Mouse (Mus musculus) kidney, postnatal 0 days (tissue): ENCODE measurements around the gene Zfp28. TPM values are rescaled to one million over a fixed set of nuclear protein-coding genes. Genes with fewer than 3 reads are reported as not detected.
"Not testable (repeated sequence)": the region's sequence is repeated elsewhere in the genome, so short reads cannot be mapped to it uniquely, and the experiment has no call there.

ENCODE experiments used
- ATAC-seq: fragments of 200-750 bp; cut with Nextera tagmentation; replicated peaks from 2 replicates; pipeline ENCODE4 v1.8.0; 2017; ENCODE audit warnings: low read depth, moderate number of reproducible peaks, moderate TSS enrichment, moderate library complexity; ENCODE audit not compliant: low FRiP score
- DNase-seq: peaks from one replicate; pipeline ENCODE4 v3.0.0-alpha.2; 2016; ENCODE audit warnings: low spot score
- H3K27ac ChIP-seq: fragments of 300-500 bp; sonication (generic); 2 replicates; pipeline ENCODE4 v1.5.1; 2014; ENCODE audit warnings: mild to moderate bottlenecking
- H3K27me3 ChIP-seq: fragments of 300-500 bp; sonication (generic); 2 replicates; pipeline ENCODE4 v1.6.1; 2014; ENCODE audit warnings: low read length, mixed read lengths; ENCODE audit not compliant: insufficient read depth
- H3K36me3 ChIP-seq: fragments of 300-500 bp; sonication (generic); 2 replicates; pipeline ENCODE4 v1.6.1; 2014; ENCODE audit warnings: low read length, mixed read lengths; ENCODE audit not compliant: insufficient read depth
- H3K4me1 ChIP-seq: fragments of 300-500 bp; sonication (generic); replicated peaks from 2 replicates; pipeline ENCODE4 v1.6.1; 2014; ENCODE audit warnings: antibody characterized with exemption, low read length, mixed read lengths; ENCODE audit not compliant: insufficient read depth
- H3K4me2 ChIP-seq: fragments of 300-500 bp; sonication (generic); 2 replicates; pipeline ENCODE4 v1.6.1; 2014; ENCODE audit warnings: mild to moderate bottlenecking, low read length, moderate library complexity, mixed read lengths
- H3K4me3 ChIP-seq: fragments of 300-500 bp; sonication (generic); replicated peaks from 2 replicates; pipeline ENCODE4 v1.5.1; 2014; ENCODE audit warnings: low read depth, low read length
- H3K9ac ChIP-seq: fragments of 300-500 bp; sonication (generic); 2 replicates; pipeline ENCODE4 v1.6.1; 2014; ENCODE audit warnings: low read depth, low read length
- H3K9me3 ChIP-seq: fragments of 300-500 bp; sonication (generic); replicated peaks from 2 replicates; pipeline ENCODE4 v1.6.1; 2016; ENCODE audit warnings: low read length, inconsistent platforms, mixed read lengths
- CTCF ChIP-seq: IDR thresholded peaks from 2 replicates; pipeline ENCODE4 v1.5.1; 2016; ENCODE audit warnings: antibody characterized with exemption, low read depth, mild to moderate bottlenecking, moderate library complexity
- WGBS: fragments of 180-500 bp; shearing (Covaris S2); extraction: QIAGEN DNeasy Blood & Tissue Kit; methylation state at CpG from one replicate; pipeline ENCODE4 v1.1.7; 2014; 5-methylcytosine and 5-hydroxymethylcytosine counted together
- polyA plus RNA-seq: library from polyadenylated mRNA; unstranded; fragments of >200 nt; fragmentation: Nextera tagmentation; extraction: Ambion mirVana; gene quantifications from 2 replicates; pipeline ENCODE4 v1.2.1, GENCODE M21; 2015

Zfp28 gene
- polyA plus RNA-seq, 1 experiment from 2014 or later = 7.4 TPM

GRCm38 (mm10) chr7:6360477-6361060 lies 22.5 kb upstream of the Zfp28 start:
- 11% methylated on average over 9 of the region's 9 CpGs for WGBS
- Histone ChIP-seq H3K9ac (no peak overlapping the region), H3K36me3 (no peaks in the 10 kb centered on the region), H3K4me3 (no peak overlapping the region), H3K4me2 (no peak overlapping the region), H3K27me3 (no peaks in the 10 kb centered on the region), H3K9me3 (no peaks in the 10 kb centered on the region), H3K4me1 (no peaks in the 10 kb centered on the region), H3K27ac (no peak overlapping the region)
- ATAC-seq (no peak), DNase-seq (no peak)
- TF ChIP-seq CTCF = no peak

GRCm38 (mm10) chr7:6361756-6362155 lies 21.3 kb upstream of the Zfp28 start:
- Histone ChIP-seq H3K27me3 (no peaks in the 10 kb centered on the region), H3K9ac (peak overlapping the region; percentile 46), H3K36me3 (no peaks in the 10 kb centered on the region), H3K9me3 (no peaks in the 10 kb centered on the region), H3K4me1 (no peaks in the 10 kb centered on the region), H3K27ac (peak overlapping the region; percentile 69), H3K4me3 (peak overlapping the region; percentile 43), H3K4me2 (peak overlapping the region; percentile 62)
- ATAC-seq (no peak), DNase-seq (no peak)
- WGBS = 23% methylated on average over 7 of the region's 7 CpGs
- no peak for TF ChIP-seq CTCF

GRCm38 (mm10) chr7:6362268-6363046 lies 20.6 kb upstream of the Zfp28 start:
- under 1% methylated on average over 38 of the region's 38 CpGs for WGBS
- peak; percentile 100 for DNase-seq
- Histone ChIP-seq H3K4me1 (no peaks in the 10 kb centered on the region), H3K4me3 (peak overlapping the region; percentile 49), H3K9me3 (no peaks in the 10 kb centered on the region), H3K36me3 (no peaks in the 10 kb centered on the region), H3K4me2 (peak overlapping the region; percentile 62), H3K9ac (peak overlapping the region; percentile 46), H3K27me3 (no peaks in the 10 kb centered on the region), H3K27ac (peak overlapping the region; percentile 69)
- TF ChIP-seq CTCF = no peak
- ATAC-seq = peak; percentile 95

GRCm38 (mm10) chr7:6363047-6363488 lies 20.0 kb upstream of the Zfp28 start, which contains the start of gene Zfp78:
Zfp78 (plus strand) TSS chr7:6363280.
- Histone ChIP-seq H3K36me3 (no peaks in the 10 kb centered on the region), H3K4me1 (no peaks in the 10 kb centered on the region), H3K9ac (peak within 1 kb of the TSS; percentile 58), H3K4me2 (peak within 1 kb of the TSS; percentile 62), H3K9me3 (no peaks in the 10 kb centered on the region), H3K4me3 (peak within 1 kb of the TSS; percentile 49), H3K27ac (peak within 1 kb of the TSS; percentile 69), H3K27me3 (no peaks in the 10 kb centered on the region)
- under 1% methylated on average over 23 of the region's 23 CpGs for WGBS
- DNase-seq (peak; percentile 96), ATAC-seq (peak; percentile 84)
- TF ChIP-seq CTCF = peak; percentile 53

GRCm38 (mm10) chr7:6364761-6365160 lies 18.3 kb upstream of the Zfp28 start:
- no peak overlapping the region for H3K4me3 ChIP-seq
- 53% methylated on average over 1 of the region's 1 CpGs for WGBS
- H3K4me1 ChIP-seq = no peaks in the 10 kb centered on the region
- H3K36me3 ChIP-seq = no peaks in the 10 kb centered on the region
- no peak overlapping the region for H3K4me2 ChIP-seq
- H3K9ac ChIP-seq = no peak overlapping the region
- H3K27me3 ChIP-seq = no peaks in the 10 kb centered on the region
- no peaks in the 10 kb centered on the region for H3K9me3 ChIP-seq
- DNase-seq (no peak), ATAC-seq (no peak)
- no peak for TF ChIP-seq CTCF
- no peak overlapping the region for H3K27ac ChIP-seq

GRCm38 (mm10) chr7:6367185-6367584 lies 15.9 kb upstream of the Zfp28 start:
- Histone ChIP-seq H3K4me1 (no peaks in the 10 kb centered on the region), H3K36me3 (no peaks in the 10 kb centered on the region), H3K4me2 (no peak overlapping the region), H3K9ac (no peak overlapping the region), H3K27me3 (no peaks in the 10 kb centered on the region), H3K9me3 (no peaks in the 10 kb centered on the region), H3K4me3 (no peak overlapping the region), H3K27ac (no peak overlapping the region)
- ATAC-seq (no peak), DNase-seq (no peak)
- WGBS = 96% methylated on average over 5 of the region's 5 CpGs
- TF ChIP-seq CTCF = no peak

- not testable (repeated sequence) for H3K4me3 ChIP-seq, H3K36me3 ChIP-seq, H3K27me3 ChIP-seq, DNase-seq, H3K4me2 ChIP-seq, H3K27ac ChIP-seq, H3K9ac ChIP-seq, H3K4me1 ChIP-seq, ATAC-seq, H3K9me3 ChIP-seq
- 77% methylated on average over 5 of the region's 5 CpGs for WGBS
Observed at GRCm38 (mm10) chr7:6368146-6368545, 14.9 kb upstream of the Zfp28 start.
